In genomic region chr7:25377100-25377700, GRCm38 (mm10) we compare ENCODE assay signal across 9 mouse cellular contexts. TPM values are rescaled to one million over a fixed set of nuclear protein-coding genes. Genes with fewer than 3 reads are reported as not detected.
DNase-seq lines count a peak whose midpoint lies in the region; ATAC-seq lines count a peak whose summit lies in the region.
"Had no signal": no experiment of that assay in that cellular context is flagged by ENCODE, and none has a peak within 500 bp of the region (broad histone marks: within the 10 kb centered on the region; RNA-seq: fewer than 3 reads in every experiment).

No protein-coding gene starts in this region.

- H3K27me3 ChIP-seq in embryonic facial prominence, embryonic 15.5 days = no peaks in the 10 kb centered on the region
- no peaks in the 10 kb centered on the region for H3K27me3 ChIP-seq in limb, embryonic 15.5 days

- peak overlapping the region; percentile 47 for H3K4me2 ChIP-seq in embryonic facial prominence, embryonic 15.5 days (replicated peaks)
- peak overlapping the region; percentile 46 for H3K4me2 ChIP-seq in limb, embryonic 15.5 days

- peaks cover 24% of the 10 kb centered on the region for H3K4me1 ChIP-seq in embryonic facial prominence, embryonic 15.5 days
- peaks cover 32% of the 10 kb centered on the region for H3K4me1 ChIP-seq in limb, embryonic 15.5 days

- 54% methylated on average over 8 of the region's 8 CpGs for WGBS in embryonic facial prominence, embryonic 15.5 days
- 37% methylated on average over 8 of the region's 8 CpGs for WGBS in limb, embryonic 15.5 days

- DNase-seq in adrenal gland, adult (ENCODE audit: inconsistent age in 2 of 2, low spot score in 1 of 2) = peak; percentile 81 to 92
- DNase-seq in adrenal gland, postnatal 4 days (ENCODE audit: low spot score in 2 of 2) = no peak
- peak; percentile 79 for DNase-seq in 3134 (ENCODE audit: extremely low read depth, insufficient read length, low spot score)
- no peak for DNase-seq in layer of hippocampus, adult 9-11 months
- DNase-seq in cerebellum, adult 11-12 months = no peak
- DNase-seq in left cerebral cortex, adult 18-20 months (ENCODE audit: low spot score in 2 of 2) = no peak

- H3K36me3 ChIP-seq in embryonic facial prominence, embryonic 15.5 days = 0 out of 2 replicates have a peak, but pooled peaks cover 3% of the 10 kb centered on the region
- H3K36me3 ChIP-seq in limb, embryonic 15.5 days = peaks cover 6% of the 10 kb centered on the region

- no peaks in the 10 kb centered on the region for H3K9me3 ChIP-seq in embryonic facial prominence, embryonic 15.5 days (replicated peaks)
- H3K9me3 ChIP-seq in limb, embryonic 15.5 days = no peaks in the 10 kb centered on the region

- no peak overlapping the region for H3K27ac ChIP-seq in embryonic facial prominence, embryonic 15.5 days (replicated peaks)
- H3K27ac ChIP-seq in limb, embryonic 15.5 days = no peak overlapping the region

- no peak for ATAC-seq in embryonic facial prominence, embryonic 15.5 days (ENCODE audit: insufficient number of reproducible peaks, low FRiP score, low TSS enrichment, low read depth)
- no peak for ATAC-seq in limb, embryonic 15.5 days (ENCODE audit: insufficient number of reproducible peaks, low FRiP score, low TSS enrichment, low read depth)

- H3K4me3 ChIP-seq in embryonic facial prominence, embryonic 15.5 days (replicated peaks) = peak overlapping the region; percentile 34
- peak overlapping the region; percentile 30 for H3K4me3 ChIP-seq in limb, embryonic 15.5 days

- H3K9ac ChIP-seq in embryonic facial prominence, embryonic 15.5 days = no peak overlapping the region
- no peak overlapping the region for H3K9ac ChIP-seq in limb, embryonic 15.5 days

RNA-seq across cellular contexts. Expression of gene Cnfn, which starts 7.7 kb away (rescaled TPM):
- total RNA-seq in adrenal gland, postnatal 4 days (2021) = not detected
- 382 and 413 TPM in 2 replicates for polyA plus RNA-seq in embryonic facial prominence, embryonic 15.5 days (2015; fragmentation: Nextera tagmentation; extraction: Ambion mirVana)
- polyA plus RNA-seq in limb, embryonic 15.5 days (2015; fragmentation: Nextera tagmentation; extraction: Ambion mirVana) = 649 and 693 TPM in 2 replicates
- total RNA-seq in left cerebral cortex, adult 18-20 months (2021) = not detected
- total RNA-seq: left cerebral cortex, postnatal 10 days had no signal

RNA-seq across cellular contexts. Expression of gene Lipe, which starts 21.3 kb away (rescaled TPM):
- total RNA-seq in adrenal gland, postnatal 4 days (2021) = 100 to 1,000 TPM; 139 to 178 TPM
- polyA plus RNA-seq in embryonic facial prominence, embryonic 15.5 days (2015; fragmentation: Nextera tagmentation; extraction: Ambion mirVana) = 8.3 and 10.2 TPM in 2 replicates
- 9.2 and 11.8 TPM in 2 replicates for polyA plus RNA-seq in limb, embryonic 15.5 days (2015; fragmentation: Nextera tagmentation; extraction: Ambion mirVana)
- total RNA-seq in left cerebral cortex, adult 18-20 months (2021) = 1 to 10 TPM; 7.6 to 8.2 TPM

RNA-seq across cellular contexts. Expression of gene Cxcl17, which starts 35.5 kb away (rescaled TPM):
- not detected for total RNA-seq in adrenal gland, postnatal 4 days (2021)
- 1.9 and 4.3 TPM in 2 replicates for polyA plus RNA-seq in embryonic facial prominence, embryonic 15.5 days (2015; fragmentation: Nextera tagmentation; extraction: Ambion mirVana)
- 0.20 and 0.32 TPM in 2 replicates for polyA plus RNA-seq in limb, embryonic 15.5 days (2015; fragmentation: Nextera tagmentation; extraction: Ambion mirVana)
- not detected for total RNA-seq in left cerebral cortex, adult 18-20 months (2021)
- total RNA-seq: left cerebral cortex, postnatal 10 days had no signal

Comparison
In these comparisons a context has a peak if more than half of its experiments do, and no peak if none do; other contexts are left out.
1. DNase-seq: peak in adrenal gland, adult (2 of 2) and 3134 (single experiment); none in adrenal gland, postnatal 4 days (0 of 2), layer of hippocampus, adult 9-11 months (single experiment), cerebellum, adult 11-12 months (single experiment) and left cerebral cortex, adult 18-20 months (0 of 2).
2. RNA of gene Lipe, which starts 21.3 kb away (total RNA-seq): 139 to 178 TPM in adrenal gland, postnatal 4 days; 7.6 to 8.2 TPM in left cerebral cortex, adult 18-20 months; every median in the first group is over 10 times any median in the second.